Mouse (Mus musculus) heart, embryonic 16.5 days (tissue): ENCODE results near the gene Pitpna. TPM values are rescaled to one million over a fixed set of nuclear protein-coding genes. Genes with fewer than 3 reads are reported as not detected.
A peak's percentile ranks its signal among the peaks of the same experiment; 100 is the strongest.

Experiments
- ATAC-seq: fragments of 200-750 bp; cut with Nextera tagmentation; replicated peaks from 2 replicates; pipeline ENCODE4 v1.8.0; 2017; ENCODE audit warnings: moderate number of reproducible peaks; ENCODE audit not compliant: insufficient read depth, low FRiP score; ENCODE audit errors: extremely low read depth
- H3K27ac ChIP-seq: fragments of 300-500 bp; sonication (generic); 2 replicates; pipeline ENCODE4 v1.5.1; 2014; ENCODE audit warnings: mild to moderate bottlenecking, low read length, control low read depth, moderate library complexity
- H3K27me3 ChIP-seq: fragments of 300-500 bp; sonication (generic); 2 replicates; pipeline ENCODE4 v1.6.1; 2014; ENCODE audit warnings: low read length, mixed read lengths; ENCODE audit not compliant: control insufficient read depth, insufficient read depth
- H3K36me3 ChIP-seq: fragments of 300-500 bp; sonication (generic); 2 replicates; pipeline ENCODE4 v1.6.1; 2014; ENCODE audit not compliant: control insufficient read depth, insufficient read depth
- H3K4me1 ChIP-seq: fragments of 300-500 bp; sonication (generic); 2 replicates; pipeline ENCODE4 v1.6.1; 2014; ENCODE audit warnings: low read length, mixed read lengths; ENCODE audit not compliant: control insufficient read depth, insufficient read depth
- H3K4me2 ChIP-seq: fragments of 300-500 bp; sonication (generic); 2 replicates; pipeline ENCODE4 v1.6.1; 2014; ENCODE audit warnings: low read depth, mild to moderate bottlenecking, control low read depth, low read length
- H3K4me3 ChIP-seq: fragments of 300-500 bp; sonication (generic); 2 replicates; pipeline ENCODE4 v1.5.1; 2014; ENCODE audit warnings: mild to moderate bottlenecking, control low read depth, low read length
- H3K9ac ChIP-seq: fragments of 300-500 bp; sonication (generic); 2 replicates; pipeline ENCODE4 v1.6.1; 2014; ENCODE audit warnings: low read length, control low read depth
- H3K9me3 ChIP-seq: fragments of 300-500 bp; sonication (generic); replicated peaks from 2 replicates; pipeline ENCODE4 v1.6.1; 2016; ENCODE audit warnings: low read length; ENCODE audit not compliant: control insufficient read depth
- whole genome bisulfite sequencing: fragments of 180-500 bp; shearing (Covaris S2); extraction: QIAGEN DNeasy Blood & Tissue Kit; methylation state at CpG from one replicate; pipeline ENCODE4 v1.1.7; 2014; 5-methylcytosine and 5-hydroxymethylcytosine counted together
- polyA plus RNA-seq: library from polyadenylated mRNA; unstranded; fragments of >200 nt; fragmentation: Nextera tagmentation; extraction: Ambion mirVana; gene quantifications from 2 replicates; pipeline ENCODE4 v1.2.1, GENCODE M21; 2015

Pitpna gene
- polyA plus RNA-seq, 1 experiment from 2014 or later: 78.0 TPM

DNA sequence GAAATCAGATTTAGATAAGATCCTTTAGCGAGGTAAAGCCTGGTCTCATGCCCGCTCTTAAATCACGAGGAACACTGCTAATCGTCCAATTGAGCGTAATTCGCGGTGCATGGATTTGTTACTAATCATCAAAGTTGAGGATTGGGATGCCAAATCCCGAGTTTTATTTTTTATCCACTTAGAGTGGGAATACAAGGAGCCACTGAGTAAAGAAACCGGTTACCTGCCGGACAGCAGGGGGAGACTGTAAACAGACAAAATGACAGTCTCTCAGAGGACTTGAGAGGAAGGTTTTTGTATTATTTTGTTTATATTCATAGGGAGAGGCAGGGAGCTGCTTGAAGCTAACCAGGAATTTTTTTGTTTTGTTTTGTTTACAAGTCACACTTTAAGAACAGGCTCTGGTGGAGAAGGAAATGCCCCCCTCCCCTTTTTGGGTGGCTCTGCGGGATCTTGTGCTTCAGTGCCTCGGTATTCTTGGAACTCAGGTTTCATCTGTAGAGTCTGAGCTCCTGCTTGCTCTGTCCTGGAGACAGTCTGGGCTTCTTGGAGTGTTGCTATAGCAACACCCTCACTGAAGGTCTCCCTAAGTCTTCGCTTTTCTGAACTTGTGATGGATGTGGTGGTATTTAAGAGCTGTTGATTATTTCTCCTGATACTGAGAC, 43.8 kb downstream of the Pitpna start:
- H3K9me3 ChIP-seq: no peaks in the 10 kb centered on the region
- H3K4me3 ChIP-seq: peak overlapping the region; percentile 91
- WGBS: 8% methylated on average over 13 of the region's 13 CpGs
- H3K36me3 ChIP-seq: peaks cover 17% of the 10 kb centered on the region
- no peak for ATAC-seq
- H3K9ac ChIP-seq: peak overlapping the region; percentile 84
- H3K4me2 ChIP-seq: peak overlapping the region; percentile 95
- peaks cover 18% of the 10 kb centered on the region for H3K4me1 ChIP-seq
- H3K27ac ChIP-seq: peak overlapping the region; percentile 14; the same call in 1 of the 2 replicates
- no peaks in the 10 kb centered on the region for H3K27me3 ChIP-seq

DNA sequence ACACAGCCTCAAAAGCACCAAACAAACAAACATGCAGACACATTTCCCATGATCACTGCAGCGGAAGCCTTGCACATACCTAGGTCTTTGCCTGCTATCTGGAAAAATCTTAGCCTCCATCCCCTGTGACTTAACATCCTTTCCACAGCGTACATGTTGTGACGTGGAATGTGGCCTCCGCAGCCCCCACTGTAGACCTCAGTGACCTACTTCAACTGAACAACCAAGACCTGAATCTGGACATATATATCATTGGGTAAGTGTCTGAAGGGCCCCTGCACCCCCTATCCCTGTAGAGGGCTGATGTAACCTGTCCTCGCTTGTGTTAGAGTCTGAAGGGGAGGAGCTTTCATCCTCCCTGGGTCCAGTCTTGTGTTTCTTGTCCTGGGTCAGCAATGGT, 45.0 kb downstream of the Pitpna start:
- H3K4me1 ChIP-seq: peaks cover 18% of the 10 kb centered on the region
- no peak for ATAC-seq
- no peak overlapping the region for H3K9ac ChIP-seq
- no peak overlapping the region for H3K4me2 ChIP-seq
- no peak overlapping the region for H3K4me3 ChIP-seq
- no peaks in the 10 kb centered on the region for H3K9me3 ChIP-seq
- H3K27ac ChIP-seq: no peak overlapping the region
- peaks cover 20% of the 10 kb centered on the region for H3K36me3 ChIP-seq
- 82% methylated on average over 5 of the region's 5 CpGs for WGBS
- H3K27me3 ChIP-seq: no peaks in the 10 kb centered on the region

DNA sequence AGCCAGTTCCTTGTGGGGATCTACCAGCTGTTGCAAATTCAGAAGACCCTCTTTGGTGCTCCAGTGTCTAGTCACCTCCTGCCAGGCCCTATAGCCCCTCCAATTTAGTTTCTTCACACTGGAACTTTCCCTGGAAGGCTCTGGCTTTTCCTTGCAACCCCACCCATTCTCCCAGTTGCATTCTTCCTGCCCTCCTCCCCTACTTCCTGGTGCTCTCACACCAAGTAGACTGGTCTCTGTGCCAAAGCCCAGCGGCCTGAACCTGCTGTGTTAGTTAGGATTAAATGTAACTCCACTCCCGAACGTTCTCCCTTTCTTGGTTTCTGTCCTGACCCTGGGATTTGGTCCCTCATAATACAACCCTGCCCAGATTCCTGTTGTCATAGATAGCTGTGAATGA, 46.9 kb downstream of the Pitpna start:
- no peaks in the 10 kb centered on the region for H3K27me3 ChIP-seq
- H3K4me2 ChIP-seq: no peak overlapping the region
- H3K4me3 ChIP-seq: no peak overlapping the region
- peaks cover 21% of the 10 kb centered on the region for H3K36me3 ChIP-seq
- no peak for ATAC-seq
- H3K9me3 ChIP-seq: no peaks in the 10 kb centered on the region
- WGBS: 55% methylated on average over 3 of the region's 3 CpGs
- peaks cover 15% of the 10 kb centered on the region for H3K4me1 ChIP-seq
- H3K9ac ChIP-seq: no peak overlapping the region
- peak overlapping the region; percentile 61 for H3K27ac ChIP-seq

GRCm38 (mm10) chr11:75635315-75635714, 47.4 kb downstream of the Pitpna start:
- peaks cover 9% of the 10 kb centered on the region for H3K4me1 ChIP-seq
- H3K27ac ChIP-seq: peak overlapping the region; percentile 61
- no peaks in the 10 kb centered on the region for H3K27me3 ChIP-seq
- H3K4me3 ChIP-seq: no peak overlapping the region
- no peaks in the 10 kb centered on the region for H3K9me3 ChIP-seq
- no peak overlapping the region for H3K4me2 ChIP-seq
- no peak overlapping the region for H3K9ac ChIP-seq
- peaks cover 21% of the 10 kb centered on the region for H3K36me3 ChIP-seq
- no peak for ATAC-seq
- 61% methylated on average over 11 of the region's 11 CpGs for WGBS

DNA sequence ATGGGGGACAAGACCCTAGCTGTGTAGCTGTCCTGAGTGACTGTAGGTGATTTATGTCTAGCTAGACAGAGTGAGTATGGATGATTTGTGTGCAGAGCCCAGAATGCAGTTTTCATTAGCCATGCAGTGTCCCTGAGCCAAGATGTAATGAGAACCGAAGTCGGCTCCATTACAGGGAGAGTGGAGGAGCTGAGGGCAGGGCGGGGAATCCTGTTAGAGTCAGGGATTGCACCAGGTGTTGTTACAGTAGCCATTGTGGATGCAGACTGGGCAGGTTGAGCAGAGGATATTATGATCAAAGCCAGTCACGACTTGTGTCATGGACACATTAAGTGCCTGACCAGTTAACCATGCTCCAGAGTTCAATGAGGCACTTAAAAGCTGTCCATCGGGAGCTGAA, 55.4 kb downstream of the Pitpna start:
- no peaks in the 10 kb centered on the region for H3K27me3 ChIP-seq
- no peak overlapping the region for H3K4me2 ChIP-seq
- H3K36me3 ChIP-seq: peaks cover 3% of the 10 kb centered on the region; the same call in 1 of the 2 replicates
- ATAC-seq: no peak
- H3K27ac ChIP-seq: no peak overlapping the region
- no peak overlapping the region for H3K9ac ChIP-seq
- 66% methylated on average over 5 of the region's 5 CpGs for WGBS
- no peaks in the 10 kb centered on the region for H3K9me3 ChIP-seq
- H3K4me3 ChIP-seq: no peak overlapping the region
- H3K4me1 ChIP-seq: peaks cover 12% of the 10 kb centered on the region

GRCm38 (mm10) chr11:75644684-75645083, 56.8 kb downstream of the Pitpna start:
- 74% methylated on average over 9 of the region's 9 CpGs for WGBS
- Histone ChIP-seq H3K4me3 (no peak overlapping the region), H3K36me3 (no peaks in the 10 kb centered on the region), H3K9me3 (no peaks in the 10 kb centered on the region), H3K27me3 (no peaks in the 10 kb centered on the region), H3K4me2 (no peak overlapping the region), H3K4me1 (peaks cover 22% of the 10 kb centered on the region), H3K27ac (no peak overlapping the region), H3K9ac (no peak overlapping the region)
- no peak for ATAC-seq

DNA sequence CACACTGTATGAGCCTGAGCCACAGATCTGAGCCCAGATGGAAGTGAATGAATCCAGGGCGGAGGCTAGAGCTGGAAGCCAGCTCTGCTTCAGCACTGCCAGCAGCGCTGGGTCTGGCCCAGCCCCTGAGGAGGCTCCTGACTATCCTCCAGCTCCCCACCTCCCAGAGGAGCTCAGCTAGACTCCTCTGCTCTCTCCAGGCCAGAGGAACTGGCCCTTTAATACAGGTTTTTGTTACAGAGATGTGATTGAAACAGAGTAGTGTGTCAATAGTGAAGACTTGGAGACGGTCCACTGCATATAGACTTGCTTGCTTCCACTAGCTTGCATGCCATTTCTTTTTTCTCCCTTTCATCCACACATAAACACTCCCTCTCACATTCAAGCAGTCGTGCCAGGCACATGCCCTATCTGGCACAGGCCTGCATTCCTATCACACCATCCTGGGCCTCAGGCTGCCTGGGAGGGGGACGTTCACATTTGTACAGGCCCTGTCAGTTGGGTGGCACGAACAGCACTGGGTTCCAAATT, 59.8 kb downstream of the Pitpna start:
- Histone ChIP-seq H3K9ac (peak overlapping the region; percentile 45), H3K9me3 (no peaks in the 10 kb centered on the region), H3K27me3 (no peaks in the 10 kb centered on the region), H3K36me3 (no peaks in the 10 kb centered on the region), H3K4me3 (no peak overlapping the region), H3K4me1 (peaks cover 32% of the 10 kb centered on the region), H3K4me2 (peak overlapping the region; percentile 15), H3K27ac (peak overlapping the region; percentile 92)
- 39% methylated on average over 6 of the region's 6 CpGs for WGBS
- ATAC-seq: peak; percentile 40

- Histone ChIP-seq H3K27me3 (no peaks in the 10 kb centered on the region), H3K36me3 (no peaks in the 10 kb centered on the region), H3K4me1 (peaks cover 40% of the 10 kb centered on the region), H3K4me3 (no peak overlapping the region), H3K9me3 (no peaks in the 10 kb centered on the region), H3K4me2 (no peak overlapping the region), H3K9ac (no peak overlapping the region), H3K27ac (peak overlapping the region; percentile 92)
- 51% methylated on average over 4 of the region's 4 CpGs for WGBS
- peak; percentile 17 for ATAC-seq
Measured at GRCm38 (mm10) chr11:75649155-75649561, 61.3 kb downstream of the Pitpna start.

DNA sequence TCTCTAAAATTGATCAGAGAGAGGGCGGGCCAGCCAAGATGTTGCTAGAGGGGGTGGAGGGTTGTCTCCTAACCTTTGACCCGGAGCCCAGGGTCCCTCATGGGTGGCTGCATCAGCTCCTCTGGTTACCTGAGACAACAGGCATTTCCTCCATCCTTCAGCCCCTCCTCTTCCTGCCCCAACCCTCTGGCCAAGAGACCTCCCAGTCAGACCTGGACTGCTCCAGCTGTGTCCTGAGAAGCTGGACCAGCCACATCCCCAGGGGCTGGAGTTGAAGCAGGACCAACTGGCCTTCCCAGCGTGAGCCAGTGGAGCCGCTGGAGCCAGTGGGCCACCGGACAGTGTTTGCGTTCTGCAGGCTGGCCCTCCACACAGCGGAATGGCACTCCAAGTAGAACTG, 62.4 kb downstream of the Pitpna start, which contains the start of gene Myo1c:
Gene Myo1c (plus strand): TSS at position 194 of the 400 bp plus-strand sequence.
- H3K27ac ChIP-seq: peak within 1 kb of the TSS; percentile 97
- WGBS: 72% methylated on average over 7 of the region's 7 CpGs

More for the DNA sequence above, 62.4 kb downstream of the Pitpna start, which contains the start of gene Myo1c:
- Histone ChIP-seq H3K4me2 (peak within 1 kb of the TSS; percentile 80), H3K36me3 (no peaks in the 10 kb centered on the region), H3K9ac (peak within 1 kb of the TSS; percentile 95), H3K4me1 (peaks cover 52% of the 10 kb centered on the region), H3K27me3 (no peaks in the 10 kb centered on the region), H3K9me3 (no peaks in the 10 kb centered on the region), H3K4me3 (peak within 1 kb of the TSS; percentile 87)
- ATAC-seq: no peak
